Mouse (Mus musculus): ENCODE data around the gene Atp8a1.

The Atp8a1 gene

DNA sequence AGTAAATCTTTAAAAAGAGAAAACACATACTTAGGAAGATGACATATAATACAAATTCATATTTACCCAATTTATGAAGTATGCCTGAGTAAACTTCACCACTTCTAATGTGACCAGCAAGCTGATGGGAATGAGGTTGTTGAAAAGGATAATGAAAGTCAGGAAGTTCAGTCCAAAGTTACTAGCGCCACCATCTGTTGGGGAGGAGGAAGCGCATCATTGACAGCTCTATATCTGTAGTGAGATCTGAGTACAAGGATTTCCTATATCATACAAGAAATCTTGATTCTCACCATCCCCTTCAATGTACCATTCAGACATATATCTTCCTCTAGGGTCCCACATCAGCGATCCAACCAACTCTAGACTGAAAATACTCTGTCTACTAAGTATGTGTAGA is 82.4 kb downstream of the Atp8a1 start:
- DNase-seq (ENCODE audit: low spot score), result no peak

DNA sequence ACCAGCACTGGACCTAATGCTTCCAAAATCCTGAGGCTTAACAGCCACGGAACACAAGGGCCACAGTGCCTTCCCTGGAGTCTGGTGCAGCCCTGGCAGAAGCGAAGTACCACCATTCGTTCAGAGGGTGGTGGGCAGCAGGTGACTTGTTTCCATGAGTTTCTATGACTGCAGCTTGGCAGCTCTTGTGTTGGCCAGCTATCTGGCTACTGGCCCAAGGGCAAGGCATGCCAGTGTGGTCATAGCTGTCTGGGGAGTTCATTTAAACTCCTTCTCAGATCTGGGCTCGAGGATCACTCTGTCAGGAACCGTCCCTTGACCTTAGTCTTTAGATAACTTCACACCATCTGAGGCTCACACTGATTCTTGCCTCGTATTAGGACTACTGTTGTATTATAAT is 89.1 kb downstream of the Atp8a1 start:
- DNase-seq (ENCODE audit: low spot score), result no peak

DNA sequence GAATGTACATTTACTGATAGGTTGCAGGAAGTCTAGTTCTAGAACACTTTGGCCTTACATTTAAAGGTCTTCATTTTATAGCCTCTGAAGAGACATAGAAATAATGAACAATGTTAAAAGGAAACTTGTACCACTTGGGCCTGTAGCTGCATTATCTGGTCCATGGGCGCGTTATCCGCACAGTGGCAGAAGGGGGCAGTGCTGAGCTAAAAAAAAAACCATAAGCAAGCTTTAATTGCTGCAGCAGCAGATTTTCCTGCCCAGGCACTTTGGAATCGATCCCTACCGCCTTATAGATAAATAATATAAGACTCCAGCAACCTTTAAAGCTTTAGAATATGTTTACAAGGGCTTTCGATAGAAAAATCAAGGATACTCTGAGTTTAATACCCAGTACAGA is 91.1 kb downstream of the Atp8a1 start:
- peak; percentile 45 for DNase-seq (ENCODE audit: low spot score)

DNA sequence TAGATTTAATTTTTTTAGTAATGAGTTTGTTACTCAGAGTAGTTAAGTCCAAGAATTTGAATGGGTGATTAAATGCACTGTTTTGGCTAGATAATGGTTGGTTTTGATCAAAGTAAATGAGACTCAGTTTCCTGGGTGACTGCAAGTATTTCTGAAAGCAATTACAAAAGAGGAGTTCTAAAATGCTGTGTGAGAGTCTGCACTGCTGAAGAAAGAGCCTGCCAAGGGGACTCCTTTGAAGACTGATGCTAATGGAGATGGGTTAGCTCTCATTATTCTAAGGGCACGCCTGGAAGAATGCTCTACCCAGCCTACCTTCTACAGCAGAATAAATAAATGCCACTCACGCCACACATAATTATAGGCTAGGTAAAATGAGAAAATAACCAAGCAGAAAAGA is 94.2 kb downstream of the Atp8a1 start:
- DNase-seq (ENCODE audit: low spot score), result peak; percentile 11

DNA sequence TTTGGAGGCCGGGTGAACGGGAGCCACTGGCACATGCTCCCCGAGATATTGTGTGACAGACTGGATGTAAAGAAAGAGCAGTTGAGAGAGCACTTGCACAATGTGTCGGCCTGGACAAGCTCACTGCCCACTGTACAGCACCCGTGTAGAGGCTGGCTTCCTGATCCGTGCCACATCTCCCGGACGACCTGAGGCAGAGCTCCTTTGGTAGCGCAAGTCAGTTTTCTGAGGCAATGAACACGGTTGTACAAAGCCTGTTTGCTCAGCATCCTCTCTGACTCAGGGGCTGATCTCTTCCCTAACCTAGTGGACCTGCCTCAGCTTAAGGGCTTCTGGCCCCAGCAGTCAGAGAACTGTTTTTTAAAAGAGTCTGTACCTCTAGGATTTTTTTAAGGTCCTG is 94.6 kb downstream of the Atp8a1 start:
- no peak for DNase-seq (ENCODE audit: low spot score)

DNA sequence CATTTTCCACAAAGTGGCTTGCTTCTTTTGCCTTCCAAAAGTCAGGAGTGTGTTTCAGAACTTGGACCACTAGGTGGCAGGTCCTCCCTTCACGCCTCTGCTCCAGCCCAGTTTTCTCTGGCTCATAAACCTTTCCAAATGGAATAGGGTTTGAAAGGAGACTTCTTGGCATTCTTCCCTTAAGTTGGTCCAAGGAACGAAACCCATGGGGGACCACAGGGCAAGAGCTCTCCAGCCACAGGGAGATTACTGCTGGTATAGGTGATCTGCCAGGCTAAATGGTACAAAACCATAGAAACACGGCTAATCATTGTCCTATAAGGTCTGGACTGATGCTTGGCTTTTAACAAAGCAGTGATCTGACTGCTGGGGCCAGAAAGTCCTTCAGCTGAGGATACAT is 95.2 kb downstream of the Atp8a1 start:
- DNase-seq (ENCODE audit: low spot score), result peak; percentile 60

DNA sequence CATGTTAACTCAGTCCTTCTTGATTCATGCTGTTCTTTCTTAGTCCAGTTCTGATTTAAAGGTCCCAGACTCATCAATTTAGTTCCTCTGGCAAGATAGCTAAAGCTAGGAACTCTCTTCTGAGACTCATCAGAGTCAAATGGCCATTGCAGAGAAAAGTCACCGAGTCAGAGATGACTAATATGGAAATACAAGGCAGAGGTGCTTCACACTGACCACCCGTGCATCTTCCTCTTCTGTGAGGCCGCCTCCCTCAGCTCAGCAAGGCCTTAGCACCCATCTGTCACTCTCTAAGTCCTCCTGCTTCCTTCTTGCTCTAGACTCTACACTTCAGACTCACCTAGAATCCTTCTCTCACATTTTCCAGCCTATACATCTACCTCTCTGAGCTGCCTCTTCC is 108.0 kb downstream of the Atp8a1 start:
- DNase-seq (ENCODE audit: low spot score), result no peak

DNA sequence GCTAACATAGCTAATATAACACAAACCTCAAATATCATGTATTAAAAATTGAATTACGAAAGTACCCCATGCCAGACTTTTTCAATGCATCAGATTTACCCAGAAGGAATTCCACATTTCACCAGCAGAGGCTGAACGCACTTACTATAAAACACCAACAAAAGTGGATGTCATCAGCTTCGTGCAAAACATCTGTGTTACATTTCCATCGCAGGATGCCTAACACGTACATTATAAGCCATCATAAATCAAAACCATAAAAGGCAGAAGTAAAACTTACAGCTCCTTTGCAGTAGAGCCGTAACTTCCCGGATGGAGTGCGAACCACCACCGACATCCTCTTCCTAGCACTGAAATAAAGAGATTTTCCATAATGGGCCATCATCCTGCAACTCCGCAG is 109.1 kb downstream of the Atp8a1 start:
- DNase-seq (ENCODE audit: low spot score), result no peak

DNA sequence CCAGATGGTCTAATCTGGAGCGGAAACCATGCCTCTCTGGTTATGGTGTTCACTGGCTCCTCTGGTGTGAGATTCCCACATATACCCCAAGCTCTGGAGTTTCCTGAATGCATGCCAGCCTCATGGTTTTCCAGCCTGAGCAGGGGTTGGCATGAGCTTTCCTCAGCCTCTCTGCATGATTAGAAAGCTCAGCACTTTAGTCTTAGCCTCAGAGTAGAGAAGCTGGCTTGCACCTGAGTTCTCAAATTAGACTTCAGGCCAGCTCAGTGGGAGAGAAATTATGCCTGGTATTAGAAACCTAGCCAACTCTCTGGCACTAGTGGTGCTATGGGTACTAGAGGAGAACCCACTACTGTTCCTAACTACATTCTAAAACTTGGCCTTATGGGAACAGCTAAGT is 111.5 kb downstream of the Atp8a1 start:
- no peak for DNase-seq (ENCODE audit: low spot score)

DNA sequence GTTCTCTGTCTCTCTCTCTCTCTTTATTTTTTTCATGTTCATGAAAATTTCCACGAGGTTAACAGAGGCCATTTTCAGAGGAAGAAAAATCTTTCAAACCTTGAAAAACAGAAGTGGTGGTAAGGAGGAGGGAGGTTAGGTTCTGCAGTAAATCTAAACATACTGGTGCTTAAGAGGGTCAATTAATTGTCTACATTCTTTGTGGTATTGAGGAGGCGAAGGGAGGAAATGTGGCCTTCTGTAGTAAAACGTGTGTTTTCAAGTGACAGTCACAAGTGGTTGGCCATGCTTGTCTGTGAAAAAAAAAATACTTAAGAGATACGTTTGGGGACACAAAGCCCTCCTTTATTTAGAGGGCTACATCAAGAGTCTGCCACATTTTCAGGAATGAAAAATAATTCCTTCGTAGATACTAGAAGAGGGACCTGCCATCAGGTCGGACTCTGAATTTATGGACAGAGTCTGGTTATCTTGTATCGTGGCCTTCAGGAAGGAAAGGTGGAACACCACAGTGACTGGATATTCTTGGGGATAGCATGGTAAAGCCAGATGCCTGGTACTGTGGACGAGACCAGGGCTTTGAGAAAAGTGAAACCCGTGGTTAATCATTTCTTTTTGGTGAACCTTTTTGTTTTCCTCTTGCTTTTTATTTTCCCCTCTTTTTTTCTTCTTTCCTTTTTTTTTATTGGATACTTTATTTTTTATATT is 113.5 kb downstream of the Atp8a1 start:
- DNase-seq (ENCODE audit: low spot score), result no peak

DNA sequence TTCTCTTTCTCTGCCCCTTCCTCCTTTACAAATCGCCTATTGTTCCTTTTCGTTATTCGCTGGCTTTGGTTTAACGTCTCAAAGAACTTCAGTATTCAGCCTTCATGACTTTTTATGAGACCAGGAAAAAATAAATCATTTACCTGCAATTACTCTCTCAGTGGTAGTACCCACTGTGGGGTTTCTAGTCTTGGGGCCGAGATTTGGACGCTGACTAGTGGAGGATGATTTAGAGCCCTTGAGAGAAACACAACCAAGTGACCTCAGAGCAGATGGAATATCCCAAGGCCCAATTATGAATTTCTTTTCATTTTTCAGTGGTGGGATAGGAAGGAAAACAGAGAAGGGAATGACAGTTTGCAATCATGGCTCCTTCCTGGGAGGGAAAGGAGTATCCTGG is 114.1 kb downstream of the Atp8a1 start:
- DNase-seq (ENCODE audit: low spot score), result no peak

DNA sequence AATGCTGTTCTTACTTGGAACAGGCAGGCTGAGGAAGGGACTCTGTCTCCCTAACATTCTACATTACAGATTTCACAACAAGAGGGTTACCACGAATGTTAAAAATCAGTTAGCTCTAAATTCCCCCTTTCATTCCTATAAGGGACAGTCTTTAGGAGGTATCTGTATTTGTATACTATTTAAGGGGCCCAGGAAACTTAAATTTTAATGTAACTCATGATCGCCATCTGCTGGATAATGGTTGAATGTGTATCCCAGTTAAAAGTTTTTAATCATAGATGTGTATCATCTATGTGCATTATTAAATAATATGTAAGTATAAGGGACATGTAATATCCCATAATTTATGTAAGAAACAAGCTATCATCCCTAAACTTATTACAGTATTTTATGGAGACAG is 119.5 kb downstream of the Atp8a1 start:
- DNase-seq (ENCODE audit: low spot score), result no peak

DNA sequence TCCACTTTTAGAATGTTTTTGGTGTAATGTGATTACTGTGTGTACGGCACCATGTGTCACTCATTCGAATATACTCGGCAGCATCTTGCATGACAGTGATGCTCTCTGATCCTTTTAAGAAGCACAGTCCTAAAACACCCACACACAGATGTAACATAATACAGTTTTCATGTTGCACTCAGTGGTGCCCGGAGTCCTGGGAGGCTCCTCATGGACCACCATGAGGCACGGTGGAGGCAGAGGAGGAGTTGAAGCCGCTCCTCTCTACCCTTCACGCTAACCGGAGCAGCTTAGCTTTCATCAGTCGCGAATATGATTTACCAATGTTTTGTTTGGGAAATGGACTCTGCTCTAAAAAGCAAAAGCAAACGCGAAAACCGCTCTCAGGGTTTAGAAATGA is 120.4 kb downstream of the Atp8a1 start:
- DNase-seq (ENCODE audit: low spot score), result no peak

DNA sequence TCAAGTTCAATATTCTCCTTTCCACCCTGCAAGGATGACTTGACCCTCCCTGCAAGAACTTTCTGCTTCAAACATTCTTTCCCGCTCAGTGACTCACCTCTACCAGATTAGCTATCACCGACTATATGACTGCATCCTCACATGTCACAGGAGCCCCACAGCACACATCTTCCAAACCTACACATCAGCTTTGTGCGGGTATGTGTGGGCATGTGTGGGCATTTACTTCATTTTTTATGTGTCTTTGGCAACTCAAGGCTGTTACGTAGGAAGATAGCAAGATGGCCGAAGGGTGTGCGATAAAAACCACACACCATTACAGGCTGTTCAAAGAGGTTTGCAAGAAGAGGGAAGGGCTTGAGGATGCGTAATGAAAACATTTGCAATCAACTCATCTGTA is 145.6 kb downstream of the Atp8a1 start:
- DNase-seq (ENCODE audit: low spot score), result no peak

DNA sequence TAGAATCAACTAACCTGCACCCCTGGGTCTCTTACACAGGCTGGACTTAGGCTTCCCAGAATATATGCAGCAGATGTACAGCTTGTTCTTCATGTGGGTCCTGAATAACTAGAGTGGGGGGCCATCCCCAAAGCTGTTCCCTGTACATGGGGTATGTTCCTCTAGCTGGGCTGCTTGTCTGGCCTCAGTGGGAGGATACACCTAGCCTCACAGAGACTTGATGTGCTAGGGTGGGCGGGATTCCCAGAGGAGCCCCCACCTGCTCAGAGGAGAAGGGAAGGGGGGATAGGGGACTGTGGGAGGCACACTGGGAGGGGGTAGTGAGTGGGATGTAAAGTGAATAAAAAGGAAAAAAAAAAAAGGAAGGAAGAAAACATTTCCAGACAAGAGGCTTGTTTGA is 147.8 kb downstream of the Atp8a1 start:
- no peak for DNase-seq (ENCODE audit: low spot score)

DNA sequence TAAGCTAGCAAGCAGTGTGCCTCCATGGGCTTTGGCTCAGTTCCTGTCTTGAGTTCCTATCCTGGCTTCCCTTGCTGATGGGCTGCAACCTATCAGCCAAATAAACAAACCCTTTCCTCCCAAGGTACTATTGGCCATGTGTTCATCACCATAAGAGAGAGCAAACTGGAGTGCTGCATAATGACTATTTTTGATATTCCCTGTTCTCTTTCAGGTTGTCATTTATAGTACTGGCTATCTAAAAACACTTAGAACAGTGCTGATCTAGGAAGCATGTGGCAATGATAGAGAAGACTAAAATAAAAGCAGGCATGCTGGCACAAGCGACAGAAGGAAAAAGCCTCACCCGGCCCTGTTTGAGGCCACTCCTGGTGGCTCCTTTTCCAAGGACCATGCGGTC is 149.1 kb downstream of the Atp8a1 start:
- DNase-seq (ENCODE audit: low spot score), result no peak

DNA sequence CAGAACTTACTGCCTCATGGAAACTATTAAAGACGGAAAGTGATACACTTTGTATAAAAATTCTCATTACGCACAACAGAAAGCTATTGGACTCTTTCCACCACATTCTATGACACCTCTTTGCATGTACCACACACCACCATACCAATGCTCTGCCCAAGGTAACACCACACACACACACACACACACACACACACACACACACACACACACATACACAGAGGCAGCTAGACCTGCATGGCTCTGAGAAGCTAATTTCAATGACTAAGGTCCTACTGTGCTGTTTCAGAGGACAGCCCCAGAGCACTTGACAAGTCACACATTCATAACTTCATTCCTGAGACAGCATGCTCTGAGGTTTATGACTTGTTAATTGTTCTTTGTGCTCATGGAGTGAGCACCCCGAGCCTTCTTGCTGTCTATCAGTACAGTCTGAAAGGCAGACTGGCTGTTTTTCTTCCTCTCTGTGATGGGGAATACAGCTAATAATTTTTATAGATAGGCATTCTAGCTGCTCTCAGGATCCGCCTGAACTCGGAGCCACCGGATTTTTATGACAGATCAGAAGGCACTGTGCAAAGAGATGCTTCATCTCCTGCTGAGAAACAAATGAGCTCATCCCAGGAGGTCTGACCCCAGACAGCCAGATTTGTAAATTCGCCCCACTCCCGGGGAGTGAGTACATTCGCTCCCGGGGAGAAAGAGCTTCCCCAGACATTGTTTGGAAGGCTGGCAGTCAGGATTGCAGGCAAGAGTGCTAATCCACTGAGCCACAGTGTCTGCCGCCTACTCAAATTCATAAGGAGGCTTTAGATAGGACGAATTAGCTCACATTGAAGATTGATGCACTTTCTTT is 150.3 kb downstream of the Atp8a1 start:
- no peak for DNase-seq (ENCODE audit: low spot score)

DNA sequence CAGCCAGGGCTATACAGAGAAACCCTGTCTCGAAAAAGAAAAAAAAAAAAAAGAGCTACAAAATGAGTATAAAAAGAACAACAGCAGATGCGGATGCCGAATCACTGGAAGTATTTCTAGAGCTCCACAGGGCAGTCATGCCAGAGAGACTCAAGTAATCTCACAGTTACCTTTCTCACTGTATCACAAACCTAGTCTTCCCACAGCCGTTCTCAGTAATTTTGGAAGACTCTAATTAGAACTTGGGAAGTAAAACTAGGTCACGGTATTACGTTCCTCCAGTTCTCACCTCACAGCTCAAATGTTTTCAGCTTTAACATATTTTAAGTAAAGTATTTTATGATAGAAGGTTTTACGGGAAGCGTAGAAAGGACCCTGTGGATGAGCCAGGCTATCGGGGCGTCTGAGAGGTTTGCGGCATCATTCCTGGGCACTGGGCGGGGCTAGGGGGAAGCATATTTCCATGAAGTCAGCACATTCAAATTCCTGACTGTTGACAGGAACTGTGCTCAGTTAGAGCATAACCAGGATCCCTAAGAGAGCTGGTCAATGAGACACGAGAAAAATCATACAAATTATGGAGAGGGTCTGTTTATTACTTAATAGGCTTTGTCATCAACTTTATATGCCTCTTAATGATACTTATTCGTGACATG is 152.1 kb downstream of the Atp8a1 start:
- no peak for DNase-seq (ENCODE audit: low spot score)

DNA sequence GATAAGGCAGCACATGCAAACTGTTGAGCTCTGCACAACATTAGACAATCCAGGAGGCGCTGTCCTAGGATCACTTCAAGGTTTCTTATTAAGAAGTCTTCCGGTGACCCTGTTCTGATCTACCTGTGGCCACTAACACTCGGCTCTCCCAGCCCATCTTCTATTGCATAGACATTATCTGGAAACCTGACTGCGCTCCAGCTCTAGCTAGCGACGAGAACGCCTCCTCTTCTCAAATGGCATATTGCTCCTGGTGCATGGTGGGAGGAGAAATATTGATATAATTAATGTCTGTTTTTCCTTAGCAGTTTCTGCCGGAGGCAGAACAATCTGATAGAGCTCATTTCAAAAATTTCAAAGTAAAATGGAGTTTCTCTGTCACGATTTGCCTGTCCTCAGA is 156.9 kb downstream of the Atp8a1 start:
- DNase-seq (ENCODE audit: low spot score), result no peak

DNA sequence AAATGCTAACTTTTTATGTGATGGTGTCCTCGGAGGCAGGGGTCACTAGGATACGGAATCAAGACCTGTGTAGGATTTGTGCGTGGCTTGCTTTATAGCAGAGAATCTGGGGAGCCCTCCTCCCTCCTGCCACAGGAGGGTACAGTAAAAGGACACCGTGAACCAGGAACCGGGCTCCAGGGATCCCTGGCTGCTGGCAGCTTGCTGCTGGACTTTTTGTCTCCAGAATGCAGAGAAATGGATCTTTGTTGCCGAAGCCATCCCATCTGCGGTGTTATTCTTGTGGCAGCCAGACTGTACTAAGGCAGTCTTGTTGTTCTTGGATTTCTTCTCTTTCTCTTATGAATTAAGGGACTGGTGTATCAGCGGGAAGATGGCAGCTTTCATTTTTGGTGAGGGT is 159.2 kb downstream of the Atp8a1 start:
- DNase-seq (ENCODE audit: low spot score), result no peak

DNA sequence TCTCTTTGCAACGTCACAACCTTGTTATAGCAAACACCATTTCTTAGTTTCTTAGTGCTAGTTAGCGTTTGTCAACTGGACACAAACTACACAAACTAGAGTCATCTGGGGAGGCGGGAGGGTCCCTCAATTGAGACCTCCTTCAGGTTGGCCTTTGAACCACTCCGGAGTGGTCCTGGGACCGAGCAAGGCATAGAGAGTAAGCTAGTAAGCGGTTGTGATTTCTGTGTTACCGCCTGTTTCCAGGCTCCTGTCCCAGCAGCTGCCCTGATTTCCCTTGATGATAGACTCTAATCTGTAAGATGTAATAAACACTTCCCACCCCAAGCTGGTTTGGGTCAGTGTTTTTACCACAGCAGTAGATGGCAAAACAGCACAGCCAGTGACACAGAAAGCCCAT is 161.3 kb downstream of the Atp8a1 start:
- no peak for DNase-seq (ENCODE audit: low spot score)

DNA sequence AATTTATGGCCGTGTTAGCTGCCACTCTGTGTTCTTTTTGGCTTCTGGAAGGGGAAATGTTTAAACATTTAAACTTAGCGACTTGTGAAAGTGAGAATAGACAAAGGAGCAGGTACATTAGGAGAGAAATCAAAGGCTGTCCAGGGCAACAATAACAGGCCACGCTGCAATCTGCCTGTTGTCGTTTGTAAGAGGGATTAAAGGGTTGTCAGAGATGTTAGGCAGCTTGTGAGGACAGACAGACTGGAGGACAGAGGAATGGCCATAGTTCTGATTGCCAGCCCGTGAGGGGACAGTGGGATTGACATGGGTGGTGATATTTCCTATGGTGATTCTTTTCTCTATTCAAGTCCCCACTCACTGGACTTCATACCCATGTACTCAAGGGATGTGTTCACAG is 161.8 kb downstream of the Atp8a1 start:
- no peak for DNase-seq (ENCODE audit: low spot score)

DNA sequence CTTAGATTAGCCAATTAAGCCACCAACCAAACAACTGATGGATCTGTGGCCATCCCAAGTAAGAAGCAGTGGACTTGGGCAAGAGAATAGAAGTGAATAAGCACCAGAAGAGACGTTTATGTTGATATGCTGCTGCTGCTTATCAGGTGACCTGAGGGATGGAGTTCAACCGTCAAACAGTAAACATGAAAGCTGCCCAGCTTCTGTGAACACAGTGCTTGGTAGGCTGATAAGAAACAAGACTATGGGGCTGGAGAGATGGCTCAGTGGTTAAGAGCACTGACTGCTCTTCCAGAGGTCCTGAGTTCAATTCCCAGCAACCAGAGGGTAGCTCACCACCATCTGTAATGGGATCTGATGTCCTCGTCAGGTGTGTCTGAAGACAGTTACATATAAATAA is 168.4 kb downstream of the Atp8a1 start:
- no peak for DNase-seq (ENCODE audit: low spot score)

Measured in layer of hippocampus, adult 11-12 months (tissue).